Mouse (Mus musculus): Measurements from ENCODE around the gene Nr2f1.

- TF ChIP-seq USF1 (IDR thresholded peaks at IDR 0.05; ENCODE audit: low read depth) (no peak), CTCF (IDR thresholded peaks at IDR 0.05; ENCODE audit: control insufficient read depth, insufficient read depth, insufficient read length) (no peak), MAX (IDR thresholded peaks at IDR 0.05) (no peak), MYOD1 (IDR thresholded peaks at IDR 0.05; ENCODE audit: control insufficient read depth, insufficient read length, low read depth) (no peak)
Measured at GRCm38 (mm10) chr13:78168166-78168565, 31.4 kb downstream of the Nr2f1 start.
